In genomic region chr11:48782243-48782642, GRCm38 (mm10) we compare ENCODE assay signal across 1 mouse cellular context.
TF ChIP-seq lines count a peak whose summit lies in the region.

No protein-coding gene starts in this region.

TF ChIP-seq in MEL, 35 proteins besides CTCF, POLR2A, EP300 and RAD21 (continued from another document):
- TF ChIP-seq MEF2A (IDR thresholded peaks at IDR 0.05; ENCODE audit: extremely low read depth, insufficient replicate concordance, low read depth, low read length, poor library complexity, severe bottlenecking) (no peak), SMC3 (IDR thresholded peaks at IDR 0.05; ENCODE audit: low read depth, low read length) (no peak), ZC3H11A (IDR thresholded peaks at IDR 0.05; ENCODE audit: low read depth, low read length) (no peak), ETS1 (IDR thresholded peaks at IDR 0.05; ENCODE audit: low read depth, low read length) (no peak), SIN3A (IDR thresholded peaks at IDR 0.05; ENCODE audit: low read length) (no peak), JUND (IDR thresholded peaks at IDR 0.05; ENCODE audit: low read depth, low read length) (no peak), POLR2AphosphoS2 (IDR thresholded peaks at IDR 0.05; ENCODE audit: low read length) (no peak), CHD1 (IDR thresholded peaks at IDR 0.05; ENCODE audit: low read depth, low read length) (no peak)
